Mouse (Mus musculus): Measurements from ENCODE around the gene Nat8f1. TPM values are rescaled to one million over a fixed set of nuclear protein-coding genes. Genes with fewer than 3 reads are reported as not detected.
A peak's percentile ranks its signal among the peaks of the same experiment; 100 is the strongest.
"Not testable (repeated sequence)": the region's sequence is repeated elsewhere in the genome, so short reads cannot be mapped to it uniquely, and the experiment has no call there.

Nat8f1 gene
- total RNA-seq, 2 experiments from 2014 or later = 1.6 to 2.5 TPM

GRCm38 (mm10) chr6:85906911-85907351, 8.6 kb downstream of the Nat8f1 start:
- DNase-seq = peak; percentile 48

DNA sequence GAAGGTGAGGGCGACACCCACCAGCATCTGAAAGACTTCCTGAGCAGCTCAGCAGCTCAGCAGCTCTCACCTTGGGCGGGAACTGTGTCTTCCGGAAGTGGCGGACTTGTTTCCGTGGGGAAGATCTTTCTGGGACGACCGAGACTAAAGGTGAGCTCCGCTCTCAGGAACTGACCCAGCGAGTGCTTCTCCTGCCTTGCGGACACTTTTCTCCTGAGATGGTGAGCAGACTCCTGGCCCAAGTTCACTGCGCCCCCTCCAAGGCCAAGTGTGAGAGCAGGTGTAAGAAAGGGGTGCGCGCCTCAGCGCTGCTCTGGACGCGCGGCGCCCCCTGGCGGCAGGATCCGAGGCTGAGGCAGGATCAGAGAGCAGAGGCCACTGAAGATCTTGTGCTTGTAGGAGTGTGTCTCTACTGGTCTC, 10.8 kb downstream of the Nat8f1 start, which contains the start of gene Nat8f4:
Gene Nat8f4, minus strand, starts transcription at position 243 of the 420 bp plus-strand sequence.
- DNase-seq = peak; percentile 61

DNA sequence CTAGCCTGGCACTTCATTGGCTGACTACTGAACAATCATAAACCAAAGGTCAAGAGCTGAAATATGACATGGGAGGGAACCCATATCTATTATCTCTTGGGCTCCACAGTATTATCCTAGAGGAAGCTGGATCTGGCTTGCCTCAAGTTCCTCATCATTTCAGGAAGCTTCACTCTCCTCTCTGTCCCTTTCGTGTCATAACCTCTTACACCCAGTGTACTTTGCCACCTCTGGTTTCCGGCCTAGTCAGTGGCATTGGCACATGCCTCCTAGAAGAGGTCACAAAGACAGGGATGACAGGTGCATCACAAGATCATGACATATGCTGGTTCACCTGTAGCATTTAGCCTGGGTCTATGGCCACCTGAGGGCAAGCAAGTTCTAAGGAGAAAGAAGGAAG, 13.2 kb downstream of the Nat8f1 start:
- no peak for DNase-seq

GRCm38 (mm10) chr6:85898596-85899475, 16.7 kb downstream of the Nat8f1 start:
- not testable (repeated sequence) for DNase-seq

- DNase-seq = not testable (repeated sequence)
Measured at GRCm38 (mm10) chr6:85895061-85895648, 20.3 kb downstream of the Nat8f1 start.

DNA sequence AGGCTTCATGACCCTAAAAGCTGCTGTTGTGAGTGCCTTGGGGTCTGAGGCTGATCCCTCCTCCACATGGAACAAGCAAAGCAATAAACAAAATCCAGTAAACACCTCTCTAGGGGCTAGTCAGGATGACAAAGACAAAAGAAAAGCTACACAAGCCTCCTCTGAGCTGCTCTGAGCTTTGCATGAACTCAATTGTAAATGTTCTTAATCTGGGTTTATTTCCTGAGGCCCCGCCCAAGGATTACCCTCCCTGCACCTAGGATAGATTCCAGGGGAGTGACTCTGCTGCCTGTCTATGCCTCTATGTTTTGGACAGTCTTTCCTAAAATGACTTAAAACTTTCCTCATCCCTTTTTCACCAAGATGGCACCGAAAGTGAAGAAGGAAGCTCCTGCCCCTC, 26.5 kb downstream of the Nat8f1 start:
- DNase-seq = no peak

GRCm38 (mm10) chr6:85884311-85884710, 31.2 kb downstream of the Nat8f1 start:
- DNase-seq = no peak

DNA sequence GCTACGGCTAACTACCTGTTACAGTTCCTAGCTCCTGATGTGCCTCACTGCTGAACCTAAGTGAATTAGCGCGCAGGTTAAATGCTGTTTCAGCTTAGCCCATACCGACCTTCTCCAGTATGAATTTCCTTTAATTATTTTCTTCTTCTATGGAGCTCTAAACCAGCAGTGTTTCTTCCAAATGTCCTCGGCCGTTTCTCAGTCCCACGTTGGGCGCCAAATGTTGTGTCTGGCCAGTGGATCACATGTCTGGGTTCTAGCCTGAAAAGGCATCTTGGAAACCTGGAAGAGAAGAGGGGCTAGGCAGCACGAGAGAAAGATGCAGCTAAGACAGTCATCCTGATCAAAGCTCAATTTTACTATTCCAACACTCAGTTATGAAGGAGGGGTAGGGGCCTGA, 32.2 kb downstream of the Nat8f1 start:
- DNase-seq = not testable (repeated sequence)

- not testable (repeated sequence) for DNase-seq
Measured at GRCm38 (mm10) chr6:85869006-85869405, 46.5 kb downstream of the Nat8f1 start, which contains the start of gene Nat8f2. Nat8f2 (minus strand) TSS chr6:85869158.

- DNase-seq = no peak
Measured at GRCm38 (mm10) chr6:85867726-85868690, 47.5 kb downstream of the Nat8f1 start.

GRCm38 (mm10) chr6:85866995-85867394, 48.5 kb downstream of the Nat8f1 start:
- DNase-seq = not testable (repeated sequence)

- peak; percentile 57 for DNase-seq
Measured at GRCm38 (mm10) chr6:85866166-85866565, 49.3 kb downstream of the Nat8f1 start.

DNA sequence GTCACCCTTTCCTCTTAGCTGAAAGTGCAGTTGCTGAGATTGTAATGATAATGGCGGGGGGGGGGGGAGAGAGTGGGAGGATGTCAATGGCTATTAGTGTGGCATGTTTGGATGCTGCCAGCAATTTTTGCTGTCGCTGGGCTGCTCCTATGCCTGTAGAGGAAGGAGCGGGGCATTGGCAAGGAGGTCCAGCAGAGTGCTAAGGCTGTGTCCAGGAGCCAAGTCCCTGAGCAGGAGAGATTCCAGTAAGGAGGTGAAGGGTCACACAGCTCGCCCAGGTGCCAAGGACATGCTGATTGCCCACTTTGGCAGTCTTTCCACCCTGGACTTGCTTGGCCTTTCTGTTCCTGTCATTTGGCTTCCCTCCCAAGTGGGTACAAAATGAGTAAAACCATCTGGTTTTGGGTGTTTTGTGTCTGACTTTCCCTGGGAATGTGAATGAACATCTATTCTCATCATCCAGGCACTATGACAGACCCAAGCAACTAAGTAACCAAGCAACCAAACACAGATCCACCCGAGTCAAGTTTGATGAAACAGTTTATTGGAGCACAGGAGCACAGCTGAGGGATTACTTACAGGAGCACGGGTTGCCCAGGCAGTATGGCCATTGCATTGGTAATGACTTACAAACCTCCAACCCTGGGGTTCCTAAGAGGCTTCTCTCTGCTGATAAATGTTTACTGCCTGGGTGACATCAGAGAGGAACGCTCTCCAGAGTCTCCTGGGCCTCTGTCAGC, 50.4 kb downstream of the Nat8f1 start:
- peak; percentile 18 for DNase-seq

DNA sequence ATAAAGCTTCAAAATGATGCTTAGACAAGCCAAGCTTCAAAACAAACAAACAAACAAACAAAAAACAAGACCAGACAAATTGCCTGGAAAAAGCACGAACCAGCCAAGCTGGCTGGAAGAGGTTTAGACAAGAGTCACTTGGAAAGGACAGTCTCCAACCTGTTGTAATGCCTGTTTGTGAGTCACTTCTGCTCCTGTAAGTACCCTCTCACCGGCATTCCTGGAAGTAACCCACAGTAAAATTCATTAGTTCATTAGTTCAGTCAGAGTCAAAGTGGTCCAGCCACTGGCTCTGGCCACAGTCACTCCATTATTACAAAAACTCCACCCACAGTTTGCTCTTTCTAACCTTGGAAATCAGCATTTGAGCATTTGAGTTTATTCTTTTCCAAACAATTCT, 51.6 kb downstream of the Nat8f1 start:
- no peak for DNase-seq

- DNase-seq = no peak
Measured at GRCm38 (mm10) chr6:85863136-85863535, 52.4 kb downstream of the Nat8f1 start.

GRCm38 (mm10) chr6:85862565-85862964, 52.9 kb downstream of the Nat8f1 start:
- no peak for DNase-seq

- no peak for DNase-seq
Measured at GRCm38 (mm10) chr6:85861247-85861646, 54.2 kb downstream of the Nat8f1 start.
